Mouse (Mus musculus) liver, postnatal 0 days (tissue): ENCODE data around the gene Cry2.

Experiments
- CTCF ChIP-seq: sonication (generic); IDR thresholded peaks from 2 replicates; pipeline ENCODE4 v1.5.1; 2016; ENCODE audit warnings: antibody characterized with exemption, low read depth
- EP300 ChIP-seq: IDR thresholded peaks from 2 replicates; pipeline ENCODE4 v1.6.1; 2016; ENCODE audit warnings: antibody characterized with exemption, low read depth, mild to moderate bottlenecking

DNA sequence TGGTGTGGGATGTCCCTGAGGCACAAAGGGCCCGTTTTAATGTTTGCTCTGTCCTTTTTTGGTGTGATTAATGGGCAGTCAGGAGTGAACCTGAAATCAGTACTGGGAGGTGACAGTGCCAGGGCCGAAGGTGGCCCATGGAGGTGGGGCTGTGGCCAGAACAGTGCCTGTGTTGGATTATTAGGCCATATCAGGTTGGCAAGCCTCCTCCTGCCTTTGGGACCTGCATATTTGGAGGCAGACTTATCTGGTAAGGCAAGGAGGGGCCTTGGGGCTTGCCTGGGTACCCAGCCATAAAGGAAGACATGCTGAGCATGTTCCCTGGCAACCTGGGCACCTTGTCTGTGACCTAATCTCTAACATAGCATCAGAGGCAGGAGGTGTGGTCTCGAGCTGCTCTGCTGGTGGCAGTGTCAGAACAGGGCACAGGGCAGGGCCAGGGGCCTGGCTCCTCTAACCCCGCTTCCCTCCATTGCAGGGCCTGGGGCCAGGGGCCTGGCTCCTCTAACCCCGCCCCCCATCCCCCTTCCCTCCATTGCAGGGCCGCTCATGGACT, 53.3 kb downstream of the Cry2 start:
- no peak for TF ChIP-seq CTCF
- TF ChIP-seq EP300, result no peak
